Comparison of ENCODE assay signal across 8 mouse cellular contexts in the genomic region with DNA sequence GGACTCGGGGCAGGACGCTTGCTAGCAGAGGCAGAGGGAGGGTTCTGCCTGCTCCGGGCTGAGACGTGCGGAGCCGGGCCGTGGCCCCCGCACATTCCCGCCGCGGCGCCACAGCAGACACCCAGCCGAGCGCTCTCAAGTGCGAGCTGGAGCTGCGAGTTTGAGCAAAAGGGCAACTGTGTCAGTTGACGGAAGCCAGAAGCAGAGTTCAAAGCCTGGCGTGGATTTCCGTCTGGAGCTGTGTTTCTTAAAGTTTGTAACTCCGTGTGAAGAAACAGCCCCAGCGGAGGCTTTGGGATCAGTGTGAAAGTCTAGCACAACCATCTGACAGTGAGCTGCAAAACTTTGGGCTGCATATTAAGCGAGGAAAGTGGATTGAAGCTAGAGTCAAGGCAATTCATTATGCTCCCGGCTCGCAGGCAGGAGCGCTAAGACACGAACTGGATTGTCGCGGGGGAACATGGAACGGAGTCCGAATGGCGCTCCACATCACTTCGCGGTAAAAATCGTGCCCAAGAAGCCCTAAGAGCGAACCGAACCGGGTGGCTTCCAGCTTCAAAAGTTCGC. TPM values are rescaled to one million over a fixed set of nuclear protein-coding genes. Genes with fewer than 3 reads are reported as not detected.
DNase-seq lines count a peak whose midpoint lies in the region; ATAC-seq lines count a peak whose summit lies in the region.

No protein-coding gene starts in this region.

- peak overlapping the region; percentile 98 for H3K27ac ChIP-seq in hindbrain, embryonic 14.5 days

- peak; percentile 17; the same call in 1 of the 2 replicates for ATAC-seq in hindbrain, embryonic 14.5 days (ENCODE audit: low FRiP score)

- peaks cover 21% of the 10 kb centered on the region for H3K4me1 ChIP-seq in hindbrain, embryonic 14.5 days (replicated peaks; ENCODE audit: control insufficient read depth, insufficient read depth, low read length)

- H3K27me3 ChIP-seq in hindbrain, embryonic 14.5 days (ENCODE audit: control insufficient read depth, insufficient read depth, low read length): no peaks in the 10 kb centered on the region

- WGBS in hindbrain, embryonic 14.5 days: under 1% methylated on average over 38 of the region's 38 CpGs

- no peaks in the 10 kb centered on the region for H3K36me3 ChIP-seq in hindbrain, embryonic 14.5 days (replicated peaks; ENCODE audit: control insufficient read depth, insufficient read depth)

- peak overlapping the region; percentile 100 for H3K9ac ChIP-seq in hindbrain, embryonic 14.5 days

- no peaks in the 10 kb centered on the region for H3K9me3 ChIP-seq in hindbrain, embryonic 14.5 days (ENCODE audit: control insufficient read depth, low read length)

- peak overlapping the region; percentile 55 for H3K4me3 ChIP-seq in hindbrain, embryonic 14.5 days (replicated peaks; ENCODE audit: low read length)

- DNase-seq in T-cell, adult 2 months (ENCODE audit: low spot score): peak; percentile 84
- DNase-seq in cerebellum, postnatal 25 days: peak; percentile 88 to 91
- peak; percentile 74 to 77 for DNase-seq in frontal cortex, postnatal 25 days (ENCODE audit: low spot score in 2 of 2)
- peak; percentile 86 for DNase-seq in hindbrain, embryonic 14.5 days (ENCODE audit: low spot score)
- DNase-seq in layer of hippocampus, postnatal 36 days: peak; percentile 85
- DNase-seq in lung, postnatal 36 days: peak; percentile 91
- peak; percentile 96 for DNase-seq in retina, postnatal 1 day
- peak; percentile 38 for DNase-seq in urinary bladder, postnatal 10 days (ENCODE audit: low spot score)

- H3K4me2 ChIP-seq in hindbrain, embryonic 14.5 days (replicated peaks): peak overlapping the region; percentile 99

RNA-seq across cellular contexts. Expression of a gene that starts 0.8 kb away (rescaled TPM):
- polyA plus RNA-seq in hindbrain, embryonic 14.5 days (2014; fragmentation: Nextera tagmentation; extraction: Ambion mirVana): 35.5 and 37.8 TPM in 2 replicates
- total RNA-seq in layer of hippocampus, postnatal 36 days (2021): 10 to 100 TPM; 75.1 to 87.6 TPM

Comparison
In these comparisons a context has a peak if more than half of its experiments do, and no peak if none do; other contexts are left out.
1. Peak in every context shown above with its lines: DNase-seq, ATAC-seq, H3K4me3 ChIP-seq and H3K27ac ChIP-seq.
2. DNase-seq: peak in every context shown above with its lines; median percentile 96 in retina, postnatal 1 day; 91 in lung, postnatal 36 days; 90 in cerebellum, postnatal 25 days; 86 in hindbrain, embryonic 14.5 days; 85 in layer of hippocampus, postnatal 36 days; 84 in T-cell, adult 2 months; 76 in frontal cortex, postnatal 25 days; 38 in urinary bladder, postnatal 10 days.